In the genomic region with DNA sequence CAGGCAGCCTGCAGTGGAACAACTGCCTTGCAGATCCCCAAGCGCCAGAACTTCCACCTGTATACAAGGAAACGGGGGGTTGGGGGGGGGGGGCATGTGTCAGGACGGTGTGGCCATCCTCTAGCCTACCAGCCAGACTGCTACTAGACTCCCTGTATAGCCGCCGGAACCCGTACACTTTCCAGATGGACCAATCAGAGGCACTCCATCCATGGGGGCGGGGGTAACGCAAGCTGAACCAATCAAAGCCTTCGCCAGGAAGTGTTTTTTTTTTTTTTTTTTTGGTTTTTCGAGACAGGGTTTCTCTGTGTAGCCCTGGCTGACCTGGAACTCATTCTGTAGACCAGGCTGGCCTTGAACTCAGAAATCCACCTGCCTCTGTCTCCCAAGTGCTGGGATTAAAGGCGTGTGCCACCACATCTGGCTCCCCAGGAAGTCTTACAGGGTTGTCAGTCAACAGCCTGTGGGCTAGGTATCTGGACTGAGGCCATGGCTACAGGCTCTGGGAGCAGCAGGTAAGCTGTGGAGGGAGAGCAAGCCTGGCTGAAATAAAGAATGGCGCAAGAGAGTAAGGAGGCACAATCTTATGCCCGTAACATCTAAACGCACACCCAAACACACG, we compare ENCODE assay signal across 15 mouse cellular contexts. TPM values are rescaled to one million over a fixed set of nuclear protein-coding genes. Genes with fewer than 3 reads are reported as not detected.
DNase-seq lines count a peak whose midpoint lies in the region; ATAC-seq and TF ChIP-seq lines count a peak whose summit lies in the region.
"Had no signal": no experiment of that assay in that cellular context is flagged by ENCODE, and none has a peak within 500 bp of the region (broad histone marks: within the 10 kb centered on the region; RNA-seq: fewer than 3 reads in every experiment).

No protein-coding gene starts in this region.

- no peak overlapping the region for H3K27ac ChIP-seq in kidney, postnatal 0 days
- H3K27ac ChIP-seq in kidney, embryonic 14.5 days (ENCODE audit: low read depth, low read length), result no peak overlapping the region
- no peak overlapping the region for H3K27ac ChIP-seq in ES-E14 (ENCODE audit: insufficient read depth, low read depth, low read length, poor library complexity, severe bottlenecking)
- no peak overlapping the region for H3K27ac ChIP-seq in hindbrain, embryonic 16.5 days (ENCODE audit: low read depth, low read length)

- no peak for TF ChIP-seq CTCF in kidney, postnatal 0 days (IDR thresholded peaks at IDR 0.05; ENCODE audit: low read depth)

- 0 out of 2 replicates have a peak, but pooled peaks have one; percentile 51 for ATAC-seq in kidney, postnatal 0 days (replicated peaks; ENCODE audit: low FRiP score, low read depth)
- no peak for ATAC-seq in kidney, embryonic 14.5 days (ENCODE audit: low FRiP score, low TSS enrichment)
- ATAC-seq in hindbrain, embryonic 16.5 days, result 0 out of 2 replicates have a peak, but pooled peaks have one; percentile 41

- DNase-seq in kidney, postnatal 0 days (ENCODE audit: low spot score), result no peak
- DNase-seq in ES-E14 (ENCODE audit: low read depth, low spot score), result peak; percentile 68
- peak; percentile 27 for DNase-seq in embryo, embryonic 9.5 days (ENCODE audit: extremely low spot score)
- no peak for DNase-seq in spleen, postnatal 10 days (ENCODE audit: low spot score in 2 of 2)
- no peak for DNase-seq in thymus, postnatal 25 days
- no peak for DNase-seq in retina, postnatal 1 day
- DNase-seq: cerebellum, adult 9-10 months; kidney, adult 2 months; spleen, adult 18-20 months had no signal

- no peaks in the 10 kb centered on the region for H3K36me3 ChIP-seq in kidney, postnatal 0 days (ENCODE audit: insufficient read depth, low read length)
- no peaks in the 10 kb centered on the region for H3K36me3 ChIP-seq in kidney, embryonic 14.5 days (ENCODE audit: control insufficient read depth, insufficient read depth, low read length)
- H3K36me3 ChIP-seq in ES-E14 (ENCODE audit: control insufficient read depth, insufficient read depth, low read length, poor library complexity, severe bottlenecking), result no peaks in the 10 kb centered on the region
- H3K36me3 ChIP-seq in hindbrain, embryonic 16.5 days (ENCODE audit: control insufficient read depth, insufficient read depth, low read length), result no peaks in the 10 kb centered on the region

- no peaks in the 10 kb centered on the region for H3K9me3 ChIP-seq in kidney, postnatal 0 days (replicated peaks; ENCODE audit: low read length)
- H3K9me3 ChIP-seq in kidney, embryonic 14.5 days (ENCODE audit: control insufficient read depth, low read length), result no peaks in the 10 kb centered on the region
- no peaks in the 10 kb centered on the region for H3K9me3 ChIP-seq in ES-E14 (ENCODE audit: control insufficient read depth, insufficient read depth, low read depth, low read length)
- no peaks in the 10 kb centered on the region for H3K9me3 ChIP-seq in hindbrain, embryonic 16.5 days (ENCODE audit: control insufficient read depth, low read length)

- no peaks in the 10 kb centered on the region for H3K4me1 ChIP-seq in kidney, postnatal 0 days (replicated peaks; ENCODE audit: insufficient read depth, low read length)
- 0 out of 2 replicates have a peak, but pooled peaks cover 4% of the 10 kb centered on the region for H3K4me1 ChIP-seq in kidney, embryonic 14.5 days (ENCODE audit: control insufficient read depth, insufficient read depth, low read length)
- peaks cover 0 to 15% of the 10 kb centered on the region in 2 experiments; a peak in 1 of 4 replicates for H3K4me1 ChIP-seq in ES-E14 (ENCODE audit: control insufficient read depth in 2 of 2, insufficient read depth in 2 of 2, low read length in 2 of 2, poor library complexity in 1 of 2)
- H3K4me1 ChIP-seq in hindbrain, embryonic 16.5 days (ENCODE audit: control insufficient read depth, insufficient read depth, low read depth, low read length), result peaks cover 9% of the 10 kb centered on the region; the same call in 1 of the 2 replicates

- no peaks in the 10 kb centered on the region for H3K27me3 ChIP-seq in kidney, postnatal 0 days (ENCODE audit: insufficient read depth, low read length)
- H3K27me3 ChIP-seq in kidney, embryonic 14.5 days (ENCODE audit: control insufficient read depth, insufficient read depth, low read length), result no peaks in the 10 kb centered on the region
- no peaks in the 10 kb centered on the region for H3K27me3 ChIP-seq in hindbrain, embryonic 16.5 days (replicated peaks; ENCODE audit: control insufficient read depth, insufficient read depth, low read length)

- no peak overlapping the region for H3K4me3 ChIP-seq in kidney, postnatal 0 days (replicated peaks; ENCODE audit: low read depth, low read length)
- H3K4me3 ChIP-seq in kidney, embryonic 14.5 days (ENCODE audit: low read length), result no peak overlapping the region
- peak overlapping the region; percentile 6 to 56 for H3K4me3 ChIP-seq in ES-E14 (ENCODE audit: insufficient read depth in 1 of 2, low read depth in 1 of 2, low read length in 2 of 2, poor library complexity in 1 of 2, severe bottlenecking in 1 of 2)
- no peak overlapping the region for H3K4me3 ChIP-seq in hindbrain, embryonic 16.5 days (ENCODE audit: low read length)

- H3K4me2 ChIP-seq in kidney, postnatal 0 days (ENCODE audit: low read length), result no peak overlapping the region
- no peak overlapping the region for H3K4me2 ChIP-seq in kidney, embryonic 14.5 days (replicated peaks; ENCODE audit: low read depth, low read length)
- H3K4me2 ChIP-seq in hindbrain, embryonic 16.5 days (ENCODE audit: low read length), result no peak overlapping the region

- 72% methylated on average over 15 of the region's 15 CpGs for WGBS in kidney, postnatal 0 days
- 63% methylated on average over 14 of the region's 15 CpGs for WGBS in kidney, embryonic 14.5 days
- 65% methylated on average over 15 of the region's 15 CpGs for WGBS in hindbrain, embryonic 16.5 days

- no peak overlapping the region for H3K9ac ChIP-seq in kidney, postnatal 0 days (ENCODE audit: low read depth, low read length)
- H3K9ac ChIP-seq in kidney, embryonic 14.5 days (ENCODE audit: low read depth, low read length), result no peak overlapping the region
- H3K9ac ChIP-seq in ES-E14 (ENCODE audit: insufficient read depth, low read depth, low read length, poor library complexity, severe bottlenecking), result no peak overlapping the region
- H3K9ac ChIP-seq in hindbrain, embryonic 16.5 days (ENCODE audit: low read depth, low read length), result no peak overlapping the region

- in situ Hi-C loops in ES-E14 (cut with MboI; ENCODE audit: low sequenced_read_pairs in 2 of 2, unreplicated experiment in 2 of 2), result no loop called here

TF ChIP-seq in ES-E14, 5 proteins besides CTCF, POLR2A, EP300 and RAD21:
- TF ChIP-seq ZNF384 (IDR thresholded peaks at IDR 0.05; ENCODE audit: low read depth, low read length), result peak; percentile 96
- no peak for TF ChIP-seq ZC3H11A (IDR thresholded peaks at IDR 0.05; ENCODE audit: borderline replicate concordance, low read depth, low read length)

RNA-seq across cellular contexts. Expression of gene Ocstamp, which starts 1.9 kb away (rescaled TPM):
- 0.11 and 0.14 TPM in 2 replicates for polyA plus RNA-seq in kidney, postnatal 0 days (2015; fragmentation: Nextera tagmentation; extraction: Ambion mirVana)
- 0.07 and 0.09 TPM in 2 replicates for polyA plus RNA-seq in kidney, embryonic 14.5 days (2014; fragmentation: Nextera tagmentation; extraction: Ambion mirVana)
- total RNA-seq in ES-E14 (2012; rRNA removed), result 0.13 and 0.58 TPM in 2 replicates
- 0.04 and 0.05 TPM in 2 replicates for polyA plus RNA-seq in hindbrain, embryonic 16.5 days (2015; fragmentation: Nextera tagmentation; extraction: Ambion mirVana)
- total RNA-seq: heart, postnatal 14 days; left cerebral cortex, postnatal 4 days had no signal

RNA-seq across cellular contexts. Expression of gene Zfp334, which starts 10.2 kb away (rescaled TPM):
- 3.6 and 4.7 TPM in 2 replicates for polyA plus RNA-seq in kidney, postnatal 0 days (2015; fragmentation: Nextera tagmentation; extraction: Ambion mirVana)
- 7.9 and 13.9 TPM in 2 replicates for polyA plus RNA-seq in kidney, embryonic 14.5 days (2014; fragmentation: Nextera tagmentation; extraction: Ambion mirVana)
- 4.5 and 6.5 TPM in 2 replicates for total RNA-seq in ES-E14 (2012; rRNA removed)
- 6.8 and 9.0 TPM in 2 replicates for polyA plus RNA-seq in hindbrain, embryonic 16.5 days (2015; fragmentation: Nextera tagmentation; extraction: Ambion mirVana)

RNA-seq across cellular contexts. Expression of gene Zfp663, which starts 29.7 kb away (rescaled TPM):
- polyA plus RNA-seq in kidney, postnatal 0 days (2015; fragmentation: Nextera tagmentation; extraction: Ambion mirVana), result 0.58 and 0.60 TPM in 2 replicates
- polyA plus RNA-seq in kidney, embryonic 14.5 days (2014; fragmentation: Nextera tagmentation; extraction: Ambion mirVana), result 0.67 and 0.88 TPM in 2 replicates
- 0.37 TPM in 1 of 2 replicates, not detected in the other for total RNA-seq in ES-E14 (2012; rRNA removed)
- 4.5 and 5.5 TPM in 2 replicates for polyA plus RNA-seq in hindbrain, embryonic 16.5 days (2015; fragmentation: Nextera tagmentation; extraction: Ambion mirVana)
- total RNA-seq: heart, postnatal 14 days had no signal
- polyA plus RNA-seq: gonadal fat pad, adult 2 months; kidney, adult 2 months; testis, adult 2 months had no signal

Comparison
In these comparisons a context has a peak if more than half of its experiments do, and no peak if none do; other contexts are left out.
1. DNase-seq: peak in ES-E14 (single experiment) and embryo, embryonic 9.5 days (single experiment); none in kidney, postnatal 0 days (single experiment), spleen, postnatal 10 days (0 of 2), thymus, postnatal 25 days (single experiment) and retina, postnatal 1 day (single experiment).
2. H3K4me3 ChIP-seq: peak in ES-E14 (2 of 2); none in kidney, postnatal 0 days (single experiment), kidney, embryonic 14.5 days (single experiment) and hindbrain, embryonic 16.5 days (single experiment).